Mouse (Mus musculus): ENCODE results near the gene Trim63. TPM values are rescaled to one million over a fixed set of nuclear protein-coding genes. Genes with fewer than 3 reads are reported as not detected.

Trim63 gene
- polyA plus RNA-seq, 1 experiment from 2014 or later: 0.25 TPM

DNA sequence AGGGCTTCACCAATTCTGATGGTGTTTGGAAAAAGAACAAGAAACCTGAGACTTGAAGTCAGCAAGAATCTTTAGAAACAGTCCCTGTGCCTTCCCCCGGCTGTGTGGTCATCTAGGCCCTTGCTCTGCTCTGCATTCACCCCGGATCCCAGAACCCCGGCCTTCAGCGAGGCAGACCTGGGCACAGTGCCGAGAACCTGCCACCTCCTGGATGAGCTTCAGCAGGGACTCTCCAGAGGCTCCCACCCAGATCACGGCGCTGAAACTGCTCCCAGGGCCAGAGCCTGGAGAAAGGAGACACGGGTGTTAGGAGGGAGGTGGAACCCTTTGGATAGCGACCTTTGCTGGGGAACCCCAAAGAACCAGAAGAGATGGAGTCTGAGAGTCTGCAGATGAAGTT, 47.2 kb downstream of the Trim63 start:
- WGBS (ENCODE audit: insufficient replicate concordance): 48% methylated on average over 9 of the region's 9 CpGs
- Histone ChIP-seq H3K9me3 (replicated peaks; ENCODE audit: control insufficient read depth, low read length) (no peaks in the 10 kb centered on the region), H3K27me3 (ENCODE audit: control insufficient read depth, insufficient read depth, low read depth, low read length) (no peaks in the 10 kb centered on the region; the same call in 1 of the 2 replicates), H3K36me3 (ENCODE audit: control insufficient read depth, insufficient read depth) (no peaks in the 10 kb centered on the region), H3K4me3 (ENCODE audit: low read depth, low read length) (no peak overlapping the region), H3K4me2 (ENCODE audit: low read depth, low read length) (no peak overlapping the region), H3K27ac (ENCODE audit: low read length) (no peak overlapping the region), H3K4me1 (ENCODE audit: control insufficient read depth, low read depth, low read length) (peaks cover 2% of the 10 kb centered on the region; the same call in 1 of the 2 replicates), H3K9ac (ENCODE audit: low read depth, low read length) (no peak overlapping the region)
- ATAC-seq (ENCODE audit: low read depth): no peak

- Histone ChIP-seq H3K9me3 (replicated peaks; ENCODE audit: control insufficient read depth, low read length) (no peaks in the 10 kb centered on the region), H3K27ac (ENCODE audit: low read length) (no peak overlapping the region), H3K4me3 (ENCODE audit: low read depth, low read length) (no peak overlapping the region), H3K4me1 (ENCODE audit: control insufficient read depth, low read depth, low read length) (peaks cover under 1% of the 10 kb centered on the region; the same call in 1 of the 2 replicates), H3K4me2 (ENCODE audit: low read depth, low read length) (no peak overlapping the region), H3K36me3 (ENCODE audit: control insufficient read depth, insufficient read depth) (no peaks in the 10 kb centered on the region), H3K27me3 (ENCODE audit: control insufficient read depth, insufficient read depth, low read depth, low read length) (no peaks in the 10 kb centered on the region; the same call in 1 of the 2 replicates), H3K9ac (ENCODE audit: low read depth, low read length) (no peak overlapping the region)
- 10% methylated on average over 9 of the region's 9 CpGs for WGBS (ENCODE audit: insufficient replicate concordance)
- no peak for ATAC-seq (ENCODE audit: low read depth)
Observed at GRCm38 (mm10) chr4:134362586-134362985, 47.7 kb downstream of the Trim63 start.

DNA sequence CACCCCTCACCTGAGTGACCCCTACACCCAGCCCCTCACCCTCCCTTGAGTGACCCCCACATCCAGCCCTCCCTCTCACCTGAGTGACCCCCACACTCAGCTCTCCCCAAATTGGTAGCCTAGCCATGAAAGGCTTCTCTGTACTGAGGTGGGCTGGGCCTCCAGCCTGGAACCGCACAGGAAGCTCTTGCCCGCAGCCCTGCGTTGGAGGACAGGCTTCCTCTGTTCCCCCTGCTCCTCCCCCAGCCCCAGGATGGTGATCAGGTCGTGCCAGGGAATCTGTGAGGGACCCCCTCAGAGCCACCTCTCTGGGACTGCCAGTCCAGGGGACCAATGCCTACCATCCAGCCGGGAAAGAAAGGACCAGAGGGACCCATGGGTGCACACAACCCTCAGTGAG, 50.4 kb downstream of the Trim63 start:
- Histone ChIP-seq H3K9ac (ENCODE audit: low read depth, low read length) (no peak overlapping the region), H3K36me3 (ENCODE audit: control insufficient read depth, insufficient read depth) (no peaks in the 10 kb centered on the region), H3K4me2 (ENCODE audit: low read depth, low read length) (no peak overlapping the region), H3K9me3 (replicated peaks; ENCODE audit: control insufficient read depth, low read length) (no peaks in the 10 kb centered on the region), H3K27ac (ENCODE audit: low read length) (no peak overlapping the region), H3K4me3 (ENCODE audit: low read depth, low read length) (no peak overlapping the region), H3K27me3 (ENCODE audit: control insufficient read depth, insufficient read depth, low read depth, low read length) (peaks cover 14% of the 10 kb centered on the region), H3K4me1 (ENCODE audit: control insufficient read depth, low read depth, low read length) (no peaks in the 10 kb centered on the region; the same call in 1 of the 2 replicates)
- no peak for ATAC-seq (ENCODE audit: low read depth)
- 20% methylated on average over 5 of the region's 5 CpGs for WGBS (ENCODE audit: insufficient replicate concordance)

DNA sequence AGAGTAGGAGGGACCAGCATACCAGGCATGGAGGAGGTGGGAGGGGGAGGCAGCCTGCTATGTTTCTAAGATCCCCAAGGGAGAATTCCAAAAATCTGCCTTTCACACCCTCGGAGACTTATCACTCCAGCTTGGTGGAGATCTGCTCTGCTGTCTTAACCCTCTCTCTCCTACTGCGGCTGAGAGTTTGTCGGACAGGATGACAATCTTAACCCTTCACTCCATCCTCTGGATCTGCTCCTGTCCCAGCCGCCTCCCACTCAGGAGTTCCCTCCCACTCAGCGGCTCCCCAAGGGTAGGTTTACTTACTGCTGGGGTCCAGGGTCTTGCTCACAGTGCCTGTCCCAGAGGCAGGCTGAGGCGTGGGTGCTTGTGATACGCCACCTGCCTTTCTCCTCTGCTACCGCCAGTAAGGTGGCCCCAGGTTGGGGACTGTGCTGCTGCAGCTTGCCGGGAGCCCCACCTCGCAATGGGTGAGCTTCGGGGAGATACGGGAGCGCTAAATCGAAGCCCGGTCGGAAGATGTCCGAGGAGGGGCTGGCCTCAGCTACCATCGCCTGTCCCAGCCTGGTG, 55.8 kb downstream of the Trim63 start:
- Histone ChIP-seq H3K27me3 (ENCODE audit: control insufficient read depth, insufficient read depth, low read depth, low read length) (peaks cover 35% of the 10 kb centered on the region), H3K4me3 (ENCODE audit: low read depth, low read length) (no peak overlapping the region), H3K4me1 (ENCODE audit: control insufficient read depth, low read depth, low read length) (peaks cover 8% of the 10 kb centered on the region), H3K36me3 (ENCODE audit: control insufficient read depth, insufficient read depth) (no peaks in the 10 kb centered on the region), H3K9me3 (replicated peaks; ENCODE audit: control insufficient read depth, low read length) (no peaks in the 10 kb centered on the region), H3K9ac (ENCODE audit: low read depth, low read length) (no peak overlapping the region), H3K27ac (ENCODE audit: low read length) (no peak overlapping the region), H3K4me2 (ENCODE audit: low read depth, low read length) (peak overlapping the region; percentile 71; the same call in 1 of the 2 replicates)
- WGBS (ENCODE audit: insufficient replicate concordance): 4% methylated on average over 18 of the region's 18 CpGs
- ATAC-seq (ENCODE audit: low read depth): no peak

- H3K36me3 ChIP-seq (ENCODE audit: control insufficient read depth, insufficient read depth): no peaks in the 10 kb centered on the region
- H3K27ac ChIP-seq (ENCODE audit: low read length): no peak overlapping the region
- H3K4me3 ChIP-seq (ENCODE audit: low read depth, low read length): no peak overlapping the region; the same call in 1 of the 2 replicates
- peak overlapping the region; percentile 71 for H3K4me2 ChIP-seq (ENCODE audit: low read depth, low read length)
- H3K4me1 ChIP-seq (ENCODE audit: control insufficient read depth, low read depth, low read length): peaks cover 8% of the 10 kb centered on the region
- ATAC-seq (ENCODE audit: low read depth): no peak
- peaks cover 35% of the 10 kb centered on the region for H3K27me3 ChIP-seq (ENCODE audit: control insufficient read depth, insufficient read depth, low read depth, low read length)
- no peak overlapping the region for H3K9ac ChIP-seq (ENCODE audit: low read depth, low read length)
- 3% methylated on average over 17 of the region's 17 CpGs for WGBS (ENCODE audit: insufficient replicate concordance)
- H3K9me3 ChIP-seq (replicated peaks; ENCODE audit: control insufficient read depth, low read length): no peaks in the 10 kb centered on the region
Observed at GRCm38 (mm10) chr4:134371316-134371855, 56.5 kb downstream of the Trim63 start.

GRCm38 (mm10) chr4:134372294-134372747, 57.4 kb downstream of the Trim63 start:
- H3K27me3 ChIP-seq (ENCODE audit: control insufficient read depth, insufficient read depth, low read depth, low read length): peaks cover 35% of the 10 kb centered on the region
- whole genome bisulfite sequencing (ENCODE audit: insufficient replicate concordance): under 1% methylated on average over 16 of the region's 16 CpGs
- H3K4me1 ChIP-seq (ENCODE audit: control insufficient read depth, low read depth, low read length): peaks cover 8% of the 10 kb centered on the region
- peak overlapping the region; percentile 71 for H3K4me2 ChIP-seq (ENCODE audit: low read depth, low read length)
- peak; percentile 64 for ATAC-seq (ENCODE audit: low read depth)
- H3K9me3 ChIP-seq (replicated peaks; ENCODE audit: control insufficient read depth, low read length): no peaks in the 10 kb centered on the region
- no peaks in the 10 kb centered on the region for H3K36me3 ChIP-seq (ENCODE audit: control insufficient read depth, insufficient read depth)
- no peak overlapping the region for H3K27ac ChIP-seq (ENCODE audit: low read length)
- no peak overlapping the region for H3K9ac ChIP-seq (ENCODE audit: low read depth, low read length)
- H3K4me3 ChIP-seq (ENCODE audit: low read depth, low read length): peak overlapping the region; percentile 50

DNA sequence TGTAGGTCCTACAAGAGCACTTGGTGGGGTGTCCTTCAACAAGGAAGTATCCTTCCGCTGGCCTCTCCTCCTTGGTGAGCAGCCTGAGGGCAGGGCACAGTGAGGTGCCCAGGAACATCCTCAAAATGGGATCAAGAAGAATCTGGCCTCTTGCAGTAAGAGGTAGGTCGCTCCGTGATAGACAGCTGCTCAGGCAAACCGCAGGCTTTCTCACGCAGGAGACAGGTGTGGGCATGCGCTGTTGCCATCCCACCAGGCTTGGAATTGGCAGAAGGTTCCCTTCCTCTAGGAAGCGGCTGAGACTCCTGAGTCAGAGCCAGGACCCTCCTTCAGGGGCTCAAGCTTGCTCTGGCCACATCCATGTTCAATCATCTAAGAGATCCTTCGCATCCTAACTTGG, 58.4 kb downstream of the Trim63 start:
- no peak overlapping the region for H3K9ac ChIP-seq (ENCODE audit: low read depth, low read length)
- H3K27me3 ChIP-seq (ENCODE audit: control insufficient read depth, insufficient read depth, low read depth, low read length): peaks cover 32% of the 10 kb centered on the region
- 67% methylated on average over 8 of the region's 8 CpGs for WGBS (ENCODE audit: insufficient replicate concordance)
- no peak for ATAC-seq (ENCODE audit: low read depth)
- peaks cover 8% of the 10 kb centered on the region for H3K4me1 ChIP-seq (ENCODE audit: control insufficient read depth, low read depth, low read length)
- H3K9me3 ChIP-seq (replicated peaks; ENCODE audit: control insufficient read depth, low read length): no peaks in the 10 kb centered on the region
- no peak overlapping the region for H3K27ac ChIP-seq (ENCODE audit: low read length)
- H3K4me3 ChIP-seq (ENCODE audit: low read depth, low read length): no peak overlapping the region
- H3K4me2 ChIP-seq (ENCODE audit: low read depth, low read length): no peak overlapping the region
- H3K36me3 ChIP-seq (ENCODE audit: control insufficient read depth, insufficient read depth): no peaks in the 10 kb centered on the region

GRCm38 (mm10) chr4:134374306-134374705, 59.4 kb downstream of the Trim63 start:
- Histone ChIP-seq H3K36me3 (ENCODE audit: control insufficient read depth, insufficient read depth) (no peaks in the 10 kb centered on the region), H3K4me1 (ENCODE audit: control insufficient read depth, low read depth, low read length) (peaks cover 8% of the 10 kb centered on the region), H3K27me3 (ENCODE audit: control insufficient read depth, insufficient read depth, low read depth, low read length) (peaks cover 31% of the 10 kb centered on the region), H3K9me3 (replicated peaks; ENCODE audit: control insufficient read depth, low read length) (no peaks in the 10 kb centered on the region), H3K9ac (ENCODE audit: low read depth, low read length) (no peak overlapping the region), H3K4me3 (ENCODE audit: low read depth, low read length) (no peak overlapping the region), H3K4me2 (ENCODE audit: low read depth, low read length) (no peak overlapping the region), H3K27ac (ENCODE audit: low read length) (no peak overlapping the region)
- 24% methylated on average over 1 of the region's 1 CpGs for WGBS (ENCODE audit: insufficient replicate concordance)
- ATAC-seq (ENCODE audit: low read depth): no peak

- no peak overlapping the region for H3K4me2 ChIP-seq (ENCODE audit: low read depth, low read length)
- H3K9me3 ChIP-seq (replicated peaks; ENCODE audit: control insufficient read depth, low read length): no peaks in the 10 kb centered on the region
- H3K4me1 ChIP-seq (ENCODE audit: control insufficient read depth, low read depth, low read length): no peaks in the 10 kb centered on the region
- ATAC-seq (ENCODE audit: low read depth): no peak
- WGBS (ENCODE audit: insufficient replicate concordance): 44% methylated on average over 9 of the region's 10 CpGs
- no peak overlapping the region for H3K27ac ChIP-seq (ENCODE audit: low read length)
- no peak overlapping the region for H3K9ac ChIP-seq (ENCODE audit: low read depth, low read length)
- no peaks in the 10 kb centered on the region for H3K27me3 ChIP-seq (ENCODE audit: control insufficient read depth, insufficient read depth, low read depth, low read length)
- no peaks in the 10 kb centered on the region for H3K36me3 ChIP-seq (ENCODE audit: control insufficient read depth, insufficient read depth)
- H3K4me3 ChIP-seq (ENCODE audit: low read depth, low read length): no peak overlapping the region
Observed at GRCm38 (mm10) chr4:134378089-134378615, 63.2 kb downstream of the Trim63 start.

Data from liver, embryonic 16.5 days (tissue).